Mouse (Mus musculus): ENCODE measurements around the gene Zfp322a. TPM values are rescaled to one million over a fixed set of nuclear protein-coding genes. Genes with fewer than 3 reads are reported as not detected.

The Zfp322a gene
- polyA plus RNA-seq (2014; fragmentation: Illumina TruSeq; extraction: RNeasy Lipid Tissue Mini Kit (QIAGEN cat#74804)), result 155 TPM

DNA sequence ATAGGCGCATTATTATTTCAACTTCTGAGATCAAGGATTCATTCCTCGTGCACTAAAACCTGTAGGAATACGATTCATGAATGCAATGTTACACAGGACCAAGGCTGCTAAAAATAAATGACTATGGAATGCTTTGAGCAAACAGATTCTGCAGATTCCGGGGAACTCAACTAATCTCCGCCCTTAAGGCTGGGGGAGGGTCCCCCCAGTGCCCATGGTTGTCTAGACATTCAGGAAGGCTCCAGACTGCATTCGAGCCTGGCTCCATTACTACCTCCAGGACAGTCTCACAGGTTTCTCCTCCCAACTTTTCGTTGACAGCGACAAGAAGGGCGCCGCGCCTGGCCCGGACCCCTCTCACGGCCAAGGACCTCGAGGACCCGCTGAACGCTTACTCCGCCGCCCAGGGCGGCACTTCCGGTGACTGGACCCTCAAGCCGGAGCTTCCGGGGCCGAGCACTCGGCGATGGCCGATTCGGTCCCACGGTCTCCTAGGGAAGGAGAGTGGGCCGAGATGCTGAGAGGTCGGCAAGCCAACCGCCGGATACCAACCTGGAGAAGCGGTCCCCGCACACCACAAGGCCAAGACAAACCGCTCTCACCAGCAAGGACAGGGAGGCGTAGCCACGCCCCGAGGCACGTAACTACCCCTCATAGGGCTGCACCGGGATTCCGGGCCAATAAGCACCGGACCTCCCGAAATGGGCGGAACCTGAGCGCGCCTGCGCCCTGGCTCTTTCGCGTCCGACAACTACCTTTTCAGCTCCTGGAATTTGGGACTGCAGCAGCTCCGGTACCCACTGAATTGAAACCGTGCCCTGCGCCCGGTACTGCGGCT is at the start of gene Zfp322a:
Gene Zfp322a (minus strand): TSS at position 626 of the 838 bp plus-strand sequence.

Other genes with a start within 250 kb of the Zfp322a start
- gene Vmn1r218, start 236.1 kb downstream of the Zfp322a start, polyA plus RNA-seq (2014; fragmentation: Illumina TruSeq; extraction: RNeasy Lipid Tissue Mini Kit (QIAGEN cat#74804)), result not detected
- gene Vmn1r219, start 209.9 kb downstream of the Zfp322a start, polyA plus RNA-seq (2014; fragmentation: Illumina TruSeq; extraction: RNeasy Lipid Tissue Mini Kit (QIAGEN cat#74804)), result not detected
- gene Vmn1r220, start 181.2 kb downstream of the Zfp322a start, polyA plus RNA-seq (2014; fragmentation: Illumina TruSeq; extraction: RNeasy Lipid Tissue Mini Kit (QIAGEN cat#74804)), result not detected
- not detected for gene Vmn1r221, start 155.1 kb downstream of the Zfp322a start, polyA plus RNA-seq (2014; fragmentation: Illumina TruSeq; extraction: RNeasy Lipid Tissue Mini Kit (QIAGEN cat#74804))
- not detected for gene Vmn1r222, start 133.3 kb downstream of the Zfp322a start, polyA plus RNA-seq (2014; fragmentation: Illumina TruSeq; extraction: RNeasy Lipid Tissue Mini Kit (QIAGEN cat#74804))
- not detected for gene Vmn1r223, start 122.1 kb downstream of the Zfp322a start, polyA plus RNA-seq (2014; fragmentation: Illumina TruSeq; extraction: RNeasy Lipid Tissue Mini Kit (QIAGEN cat#74804))
- gene Abt1, start 54.7 kb upstream of the Zfp322a start, polyA plus RNA-seq (2014; fragmentation: Illumina TruSeq; extraction: RNeasy Lipid Tissue Mini Kit (QIAGEN cat#74804)), result 3.4 TPM
- gene Btn1a1, start 96.7 kb upstream of the Zfp322a start, polyA plus RNA-seq (2014; fragmentation: Illumina TruSeq; extraction: RNeasy Lipid Tissue Mini Kit (QIAGEN cat#74804)), result 0.17 TPM
- not detected for gene Btn2a2, start 119.6 kb upstream of the Zfp322a start, polyA plus RNA-seq (2014; fragmentation: Illumina TruSeq; extraction: RNeasy Lipid Tissue Mini Kit (QIAGEN cat#74804))
- gene Hist1h4h, start 161.8 kb upstream of the Zfp322a start, polyA plus RNA-seq (2014; fragmentation: Illumina TruSeq; extraction: RNeasy Lipid Tissue Mini Kit (QIAGEN cat#74804)), result not detected
- not detected for gene Hist1h2af, start 164.7 kb upstream of the Zfp322a start, polyA plus RNA-seq (2014; fragmentation: Illumina TruSeq; extraction: RNeasy Lipid Tissue Mini Kit (QIAGEN cat#74804))
- gene Hist1h3g, start 166.2 kb upstream of the Zfp322a start, polyA plus RNA-seq (2014; fragmentation: Illumina TruSeq; extraction: RNeasy Lipid Tissue Mini Kit (QIAGEN cat#74804)), result not detected
- 1.00 TPM for gene Hist1h2bh, start 174.2 kb upstream of the Zfp322a start, polyA plus RNA-seq (2014; fragmentation: Illumina TruSeq; extraction: RNeasy Lipid Tissue Mini Kit (QIAGEN cat#74804))
- gene Hist1h3f, start 174.8 kb upstream of the Zfp322a start, polyA plus RNA-seq (2014; fragmentation: Illumina TruSeq; extraction: RNeasy Lipid Tissue Mini Kit (QIAGEN cat#74804)), result not detected
- gene Hist1h4f, start 182.4 kb upstream of the Zfp322a start, polyA plus RNA-seq (2014; fragmentation: Illumina TruSeq; extraction: RNeasy Lipid Tissue Mini Kit (QIAGEN cat#74804)), result not detected
- 0.14 TPM for gene Hist1h1d, start 184.1 kb upstream of the Zfp322a start, polyA plus RNA-seq (2014; fragmentation: Illumina TruSeq; extraction: RNeasy Lipid Tissue Mini Kit (QIAGEN cat#74804))
- gene Hist1h3e, start 193.2 kb upstream of the Zfp322a start, polyA plus RNA-seq (2014; fragmentation: Illumina TruSeq; extraction: RNeasy Lipid Tissue Mini Kit (QIAGEN cat#74804)), result not detected
- gene Hist1h2ae, start 202.0 kb upstream of the Zfp322a start, polyA plus RNA-seq (2014; fragmentation: Illumina TruSeq; extraction: RNeasy Lipid Tissue Mini Kit (QIAGEN cat#74804)), result 0.80 TPM
- gene Hist1h2bg, start 202.2 kb upstream of the Zfp322a start, polyA plus RNA-seq (2014; fragmentation: Illumina TruSeq; extraction: RNeasy Lipid Tissue Mini Kit (QIAGEN cat#74804)), result not detected
- gene Hist1h2bf, start 205.0 kb upstream of the Zfp322a start, polyA plus RNA-seq (2014; fragmentation: Illumina TruSeq; extraction: RNeasy Lipid Tissue Mini Kit (QIAGEN cat#74804)), result not detected
- not detected for gene Hist1h2ad, start 205.2 kb upstream of the Zfp322a start, polyA plus RNA-seq (2014; fragmentation: Illumina TruSeq; extraction: RNeasy Lipid Tissue Mini Kit (QIAGEN cat#74804))
- 0.37 TPM for gene Hist1h3d, start 206.6 kb upstream of the Zfp322a start, polyA plus RNA-seq (2014; fragmentation: Illumina TruSeq; extraction: RNeasy Lipid Tissue Mini Kit (QIAGEN cat#74804))
- 0.57 TPM for gene Hist1h4d, start 212.4 kb upstream of the Zfp322a start, polyA plus RNA-seq (2014; fragmentation: Illumina TruSeq; extraction: RNeasy Lipid Tissue Mini Kit (QIAGEN cat#74804))

Measured in ovary, adult 10 weeks (tissue).